Mouse (Mus musculus): ENCODE results near the gene Cox6b2. TPM values are rescaled to one million over a fixed set of nuclear protein-coding genes. Genes with fewer than 3 reads are reported as not detected.

The Cox6b2 gene
- polyA plus RNA-seq, 1 experiment from 2014 or later = 68.7 TPM

- no peak within 1 kb of the TSS for H3K9ac ChIP-seq (replicated peaks)
- H3K27ac ChIP-seq (ENCODE audit: low read depth) = peak within 1 kb of the TSS; percentile 67
- peaks cover 11% of the 10 kb centered on the region for H3K4me1 ChIP-seq (ENCODE audit: insufficient read depth)
- ATAC-seq = no peak
- H3K4me2 ChIP-seq (ENCODE audit: low read depth, low read length) = peak within 1 kb of the TSS; percentile 60
- no peaks in the 10 kb centered on the region for H3K27me3 ChIP-seq (ENCODE audit: insufficient read depth, low read length)
- no peaks in the 10 kb centered on the region for H3K9me3 ChIP-seq (ENCODE audit: low read length)
- DNase-seq = no peak
- WGBS (ENCODE audit: insufficient replicate concordance) = 26% methylated on average over 7 of the region's 7 CpGs
- peak within 1 kb of the TSS; percentile 29 for H3K4me3 ChIP-seq (ENCODE audit: low read depth, low read length)
- no peaks in the 10 kb centered on the region for H3K36me3 ChIP-seq (replicated peaks; ENCODE audit: insufficient read depth, low read length)
- TF ChIP-seq EP300 (IDR thresholded peaks at IDR 0.05; ENCODE audit: low read depth) (no peak), CTCF (IDR thresholded peaks at IDR 0.05; ENCODE audit: low read depth) (no peak)
Measured at GRCm38 (mm10) chr7:4725169-4725568, 27.7 kb downstream of the Cox6b2 start, which contains the start of gene Tmem150b. Tmem150b (minus strand) TSS chr7:4725249.

DNA sequence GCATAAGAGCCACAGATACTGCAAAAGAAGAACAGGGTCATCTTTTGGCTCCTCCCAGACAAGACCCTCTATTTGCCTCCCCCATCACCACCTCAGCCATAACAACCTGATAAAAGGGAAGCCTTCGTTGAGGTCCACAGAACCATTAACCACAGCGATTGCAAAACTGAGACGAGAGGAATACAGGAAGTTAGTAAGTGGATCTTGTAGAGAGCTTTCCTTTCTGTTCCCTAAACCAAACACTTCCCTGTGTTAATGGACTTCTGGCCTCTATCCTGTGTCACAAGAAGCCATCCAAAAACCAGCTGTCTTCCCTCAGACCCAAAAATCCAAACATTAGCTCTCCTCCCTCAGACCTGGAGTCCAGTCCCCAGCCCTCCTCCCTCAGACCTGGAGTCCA lies 28.5 kb downstream of the Cox6b2 start:
- TF ChIP-seq CTCF (IDR thresholded peaks at IDR 0.05; ENCODE audit: low read depth) (no peak), EP300 (IDR thresholded peaks at IDR 0.05; ENCODE audit: low read depth) (no peak)
- H3K4me3 ChIP-seq (ENCODE audit: low read depth, low read length) = peak overlapping the region; percentile 29
- DNase-seq = no peak
- H3K4me2 ChIP-seq (ENCODE audit: low read depth, low read length) = peak overlapping the region; percentile 60
- H3K9me3 ChIP-seq (ENCODE audit: low read length) = no peaks in the 10 kb centered on the region
- H3K9ac ChIP-seq (replicated peaks) = no peak overlapping the region
- peaks cover 13% of the 10 kb centered on the region for H3K4me1 ChIP-seq (ENCODE audit: insufficient read depth)
- peak; percentile 44 for ATAC-seq
- H3K27me3 ChIP-seq (ENCODE audit: insufficient read depth, low read length) = no peaks in the 10 kb centered on the region
- H3K27ac ChIP-seq (ENCODE audit: low read depth) = peak overlapping the region; percentile 67
- H3K36me3 ChIP-seq (replicated peaks; ENCODE audit: insufficient read depth, low read length) = no peaks in the 10 kb centered on the region
- WGBS (ENCODE audit: insufficient replicate concordance) = 7% methylated on average over 3 of the region's 3 CpGs

GRCm38 (mm10) chr7:4723508-4723907 lies 29.4 kb downstream of the Cox6b2 start:
- no peak for TF ChIP-seq CTCF (IDR thresholded peaks at IDR 0.05; ENCODE audit: low read depth)
- TF ChIP-seq EP300 (IDR thresholded peaks at IDR 0.05; ENCODE audit: low read depth) = no peak
- peaks cover 13% of the 10 kb centered on the region for H3K4me1 ChIP-seq (ENCODE audit: insufficient read depth)
- WGBS (ENCODE audit: insufficient replicate concordance) = 32% methylated on average over 12 of the region's 12 CpGs
- peak overlapping the region; percentile 29; the same call in 1 of the 2 replicates for H3K4me3 ChIP-seq (ENCODE audit: low read depth, low read length)
- H3K4me2 ChIP-seq (ENCODE audit: low read depth, low read length) = peak overlapping the region; percentile 60
- no peaks in the 10 kb centered on the region for H3K36me3 ChIP-seq (replicated peaks; ENCODE audit: insufficient read depth, low read length)
- 0 out of 2 replicates have a peak overlapping the region, but pooled peaks have one; percentile 3 for H3K9ac ChIP-seq (replicated peaks)
- ATAC-seq (no peak; the same call in 1 of the 2 replicates), DNase-seq (peak; percentile 34)
- H3K9me3 ChIP-seq (ENCODE audit: low read length) = no peaks in the 10 kb centered on the region
- H3K27ac ChIP-seq (ENCODE audit: low read depth) = no peak overlapping the region
- H3K27me3 ChIP-seq (ENCODE audit: insufficient read depth, low read length) = no peaks in the 10 kb centered on the region

DNA sequence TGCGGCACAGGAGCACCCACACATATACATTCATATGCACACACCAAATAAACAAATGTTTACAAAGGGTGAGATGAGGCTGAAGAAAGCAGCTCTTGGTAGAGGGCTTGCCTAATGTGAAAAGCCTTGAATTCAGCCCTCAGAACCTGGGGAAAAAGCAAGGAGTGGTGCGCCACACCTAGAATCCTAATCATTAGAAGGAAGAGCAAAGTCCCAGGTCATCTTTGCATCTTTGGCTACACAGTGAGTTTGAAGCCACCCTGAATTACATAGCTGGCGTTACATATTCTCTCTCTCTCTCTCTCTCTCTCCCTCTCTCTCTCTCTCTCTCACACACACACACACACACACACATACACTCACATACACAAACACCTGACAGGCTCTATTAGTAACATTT lies 33.6 kb downstream of the Cox6b2 start:
- peaks cover 6% of the 10 kb centered on the region; the same call in 1 of the 2 replicates for H3K4me1 ChIP-seq (ENCODE audit: insufficient read depth)
- DNase-seq (no peak), ATAC-seq (no peak)
- H3K27ac ChIP-seq (ENCODE audit: low read depth) = no peak overlapping the region
- no peak overlapping the region for H3K9ac ChIP-seq (replicated peaks)
- no peaks in the 10 kb centered on the region for H3K27me3 ChIP-seq (ENCODE audit: insufficient read depth, low read length)
- H3K9me3 ChIP-seq (ENCODE audit: low read length) = no peaks in the 10 kb centered on the region
- 84% methylated on average over 3 of the region's 3 CpGs for WGBS (ENCODE audit: insufficient replicate concordance)
- no peak for TF ChIP-seq CTCF (IDR thresholded peaks at IDR 0.05; ENCODE audit: low read depth)
- TF ChIP-seq EP300 (IDR thresholded peaks at IDR 0.05; ENCODE audit: low read depth) = no peak
- no peak overlapping the region for H3K4me2 ChIP-seq (ENCODE audit: low read depth, low read length)
- no peaks in the 10 kb centered on the region for H3K36me3 ChIP-seq (replicated peaks; ENCODE audit: insufficient read depth, low read length)
- H3K4me3 ChIP-seq (ENCODE audit: low read depth, low read length) = no peak overlapping the region

- H3K9me3 ChIP-seq (ENCODE audit: low read length) = no peaks in the 10 kb centered on the region
- H3K4me3 ChIP-seq (ENCODE audit: low read depth, low read length) = no peak overlapping the region
- H3K36me3 ChIP-seq (replicated peaks; ENCODE audit: insufficient read depth, low read length) = no peaks in the 10 kb centered on the region
- no peak for ATAC-seq
- H3K4me2 ChIP-seq (ENCODE audit: low read depth, low read length) = no peak overlapping the region
- 55% methylated on average over 6 of the region's 6 CpGs for WGBS (ENCODE audit: insufficient replicate concordance)
- TF ChIP-seq CTCF (IDR thresholded peaks at IDR 0.05; ENCODE audit: low read depth) = no peak
- TF ChIP-seq EP300 (IDR thresholded peaks at IDR 0.05; ENCODE audit: low read depth) = no peak
- no peak overlapping the region for H3K27ac ChIP-seq (ENCODE audit: low read depth)
- H3K27me3 ChIP-seq (ENCODE audit: insufficient read depth, low read length) = no peaks in the 10 kb centered on the region
- H3K9ac ChIP-seq (replicated peaks) = no peak overlapping the region
- DNase-seq = no peak
- H3K4me1 ChIP-seq (ENCODE audit: insufficient read depth) = 0 out of 2 replicates have a peak, but pooled peaks cover 2% of the 10 kb centered on the region
Measured at GRCm38 (mm10) chr7:4716955-4717354, 35.9 kb downstream of the Cox6b2 start.

DNA sequence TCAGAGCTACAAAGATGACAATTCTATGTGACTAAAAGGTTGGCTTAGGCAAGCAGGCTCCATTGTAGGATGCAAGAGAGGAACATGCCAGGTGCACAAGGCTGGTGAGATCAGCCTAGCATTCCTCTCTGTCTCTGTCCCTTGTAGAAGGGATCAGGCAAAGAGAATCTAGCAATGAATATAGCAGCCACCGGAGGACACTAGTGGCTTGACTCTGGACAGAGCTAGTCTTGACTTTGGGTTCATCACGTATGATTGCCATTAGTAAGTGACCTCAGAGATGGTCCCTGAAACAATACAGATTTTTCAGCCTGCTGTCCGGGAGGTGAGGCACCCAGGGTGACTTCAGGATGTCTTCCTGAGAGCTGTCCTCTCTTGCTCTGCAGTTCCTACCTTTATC lies 40.3 kb downstream of the Cox6b2 start:
- no peak for TF ChIP-seq EP300 (IDR thresholded peaks at IDR 0.05; ENCODE audit: low read depth)
- peak; percentile 55 for TF ChIP-seq CTCF (IDR thresholded peaks at IDR 0.05; ENCODE audit: low read depth)
- DNase-seq (no peak), ATAC-seq (no peak)
- Histone ChIP-seq H3K9ac (replicated peaks) (no peak overlapping the region), H3K4me3 (ENCODE audit: low read depth, low read length) (no peak overlapping the region), H3K9me3 (ENCODE audit: low read length) (no peaks in the 10 kb centered on the region), H3K27ac (ENCODE audit: low read depth) (no peak overlapping the region), H3K4me1 (ENCODE audit: insufficient read depth) (no peaks in the 10 kb centered on the region), H3K4me2 (ENCODE audit: low read depth, low read length) (no peak overlapping the region), H3K36me3 (replicated peaks; ENCODE audit: insufficient read depth, low read length) (no peaks in the 10 kb centered on the region), H3K27me3 (ENCODE audit: insufficient read depth, low read length) (no peaks in the 10 kb centered on the region)
- 64% methylated on average over 3 of the region's 3 CpGs for WGBS (ENCODE audit: insufficient replicate concordance)

All from liver, postnatal 0 days (tissue).